Mouse (Mus musculus) cerebellum, adult 2 months (tissue): Measurements from ENCODE around the gene Furin. TPM values are rescaled to one million over a fixed set of nuclear protein-coding genes. Genes with fewer than 3 reads are reported as not detected.

Experiments used
- DNase-seq, 2 experiments: peaks; one replicate each; pipeline ENCODE4 v3.0.0; 2021
- H3K27ac ChIP-seq: fragments of 200-500 bp; 2 replicates; pipeline ENCODE4 v1.5.1; 2012; ENCODE audit warnings: low read length, control low read depth, inconsistent platforms; ENCODE audit not compliant: insufficient read depth
- H3K27me3 ChIP-seq: fragments of 200-500 bp; 2 replicates; pipeline ENCODE4 v1.6.1; 2012; ENCODE audit warnings: inconsistent platforms, mild to moderate bottlenecking, low read length, moderate library complexity; ENCODE audit not compliant: control insufficient read depth, insufficient read depth
- H3K4me1 ChIP-seq: fragments of 200-500 bp; 2 replicates; pipeline ENCODE4 v1.6.1; 2011; ENCODE audit warnings: low read length; ENCODE audit not compliant: control insufficient read depth, insufficient read depth
- H3K4me3 ChIP-seq: fragments of 200-500 bp; replicated peaks from 2 replicates; pipeline ENCODE3; 2011; ENCODE audit warnings: mild to moderate bottlenecking, low read depth, low read length, control low read depth; ENCODE audit not compliant: insufficient read depth
- CTCF ChIP-seq: fragments of 200-500 bp; IDR thresholded peaks from 2 replicates; pipeline ENCODE4 v1.5.1; 2011; ENCODE audit warnings: low read depth, mild to moderate bottlenecking, control low read depth, low read length, moderate library complexity, borderline replicate concordance; ENCODE audit not compliant: insufficient read depth
- POLR2A ChIP-seq: fragments of 200-500 bp; IDR thresholded peaks from 2 replicates; pipeline ENCODE4 v1.6.1; 2011; ENCODE audit warnings: low read length, control low read depth, borderline replicate concordance; ENCODE audit not compliant: insufficient read depth
- WGBS: fragments of 180-500 bp; shearing (Covaris S2); methylation state at CpG from one replicate; pipeline ENCODE4 v1.1.7; 2018; 5-methylcytosine and 5-hydroxymethylcytosine counted together
- polyA plus RNA-seq: library from polyadenylated mRNA; depleted of rRNA; stranded (reverse); fragments of >200 nt; gene quantifications from 2 replicates; pipeline ENCODE4 v1.2.3, GENCODE M21; 2012

Furin gene
- polyA plus RNA-seq, 1 experiment, result 37.3 TPM

GRCm38 (mm10) chr7:80413512-80414302 lies 8.5 kb upstream of the Furin start:
- Histone ChIP-seq H3K4me1 (no peaks in the 10 kb centered on the region), H3K27ac (no peak overlapping the region), H3K27me3 (no peaks in the 10 kb centered on the region), H3K4me3 (no peak overlapping the region)
- DNase-seq, result no peak
- no peak for TF ChIP-seq CTCF
- TF ChIP-seq POLR2A, result no peak
- WGBS, result 69% methylated on average over 9 of the region's 9 CpGs

- H3K4me1 ChIP-seq, result no peaks in the 10 kb centered on the region
- H3K4me3 ChIP-seq, result no peak overlapping the region
- no peaks in the 10 kb centered on the region for H3K27me3 ChIP-seq
- TF ChIP-seq CTCF, result no peak
- TF ChIP-seq POLR2A, result no peak
- WGBS, result 72% methylated on average over 5 of the region's 5 CpGs
- no peak overlapping the region for H3K27ac ChIP-seq
- no peak for DNase-seq
Observed at GRCm38 (mm10) chr7:80412781-80413180, 7.5 kb upstream of the Furin start.

GRCm38 (mm10) chr7:80412279-80412678 lies 7.0 kb upstream of the Furin start:
- no peaks in the 10 kb centered on the region for H3K27me3 ChIP-seq
- TF ChIP-seq POLR2A, result no peak
- no peak for TF ChIP-seq CTCF
- WGBS, result 50% methylated on average over 10 of the region's 10 CpGs
- H3K4me3 ChIP-seq, result no peak overlapping the region
- H3K4me1 ChIP-seq, result no peaks in the 10 kb centered on the region
- no peak for DNase-seq
- no peak overlapping the region for H3K27ac ChIP-seq

- Histone ChIP-seq H3K4me1 (no peaks in the 10 kb centered on the region), H3K4me3 (no peak overlapping the region), H3K27ac (no peak overlapping the region), H3K27me3 (no peaks in the 10 kb centered on the region)
- WGBS, result 69% methylated on average over 9 of the region's 9 CpGs
- TF ChIP-seq CTCF, result no peak
- TF ChIP-seq POLR2A, result no peak
- no peak for DNase-seq
Observed at GRCm38 (mm10) chr7:80410380-80410779, 5.1 kb upstream of the Furin start.

- H3K4me3 ChIP-seq, result no peak overlapping the region
- H3K27ac ChIP-seq, result no peak overlapping the region
- DNase-seq, result no peak
- WGBS, result 88% methylated on average over 9 of the region's 9 CpGs
- no peak for TF ChIP-seq POLR2A
- no peak for TF ChIP-seq CTCF
- H3K4me1 ChIP-seq, result peaks cover 4% of the 10 kb centered on the region; the same call in 1 of the 2 replicates
- no peaks in the 10 kb centered on the region for H3K27me3 ChIP-seq
Observed at GRCm38 (mm10) chr7:80407712-80408111, 2.5 kb upstream of the Furin start.

- WGBS, result 95% methylated on average over 3 of the region's 3 CpGs
- peaks cover 4% of the 10 kb centered on the region; the same call in 1 of the 2 replicates for H3K4me1 ChIP-seq
- TF ChIP-seq CTCF (no peak), POLR2A (no peak)
- DNase-seq, result no peak
- no peak overlapping the region for H3K27ac ChIP-seq
- no peak overlapping the region for H3K4me3 ChIP-seq
- no peaks in the 10 kb centered on the region for H3K27me3 ChIP-seq
Observed at GRCm38 (mm10) chr7:80406186-80406585, 950 bp upstream of the Furin start.

- DNase-seq, result no peak
- Histone ChIP-seq H3K4me3 (no peak overlapping the region), H3K4me1 (peaks cover 6% of the 10 kb centered on the region; the same call in 1 of the 2 replicates), H3K27me3 (no peaks in the 10 kb centered on the region), H3K27ac (no peak overlapping the region)
- WGBS, result 70% methylated on average over 7 of the region's 7 CpGs
- TF ChIP-seq POLR2A (no peak), CTCF (no peak)
Observed at GRCm38 (mm10) chr7:80404101-80404894, 938 bp downstream of the Furin start.

- H3K27me3 ChIP-seq, result no peaks in the 10 kb centered on the region
- H3K4me3 ChIP-seq, result peak overlapping the region; percentile 8
- WGBS, result 11% methylated on average over 9 of the region's 9 CpGs
- TF ChIP-seq CTCF (no peak), POLR2A (no peak)
- peak overlapping the region; percentile 47 for H3K27ac ChIP-seq
- peaks cover 13% of the 10 kb centered on the region for H3K4me1 ChIP-seq
- DNase-seq, result peak; percentile 74 to 87
Observed at GRCm38 (mm10) chr7:80403551-80403950, 1.7 kb downstream of the Furin start.
